Mouse (Mus musculus) layer of hippocampus, adult 8-10 months (tissue): Measurements from ENCODE around the gene Iqcb1. TPM values are rescaled to one million over a fixed set of nuclear protein-coding genes. Genes with fewer than 3 reads are reported as not detected.

Experiments
- microRNA-seq, 2 experiments: library from miRNA; unstranded; fragments of <30 nt; microRNA quantifications; one replicate each; pipeline ENCODE4 v1.2.0; 2022
- total RNA-seq, 4 experiments: library from RNA; stranded (reverse); gene quantifications; 2 replicates each; pipeline ENCODE4 v1.2.4; 2022

Iqcb1 gene
- total RNA-seq, 4 experiments from 2014 or later: 50.2 to 55.2 (median 53.1) TPM

Small RNAs within 50 kb of the gene (microRNA-seq; reads per million reads assigned to microRNA genes)
- 0 reads per million in 2 experiments for gene Gm22617

Other genes starting within 250 kb of the Iqcb1 start
- 1 to 10 TPM; 1.0 to 8.2 (median 3.7) TPM for gene Cd86, start 162.3 kb upstream of the Iqcb1 start, total RNA-seq
- under 1 TPM; 0.14 to 0.27 (median 0.21) TPM for gene Ildr1, start 134.4 kb upstream of the Iqcb1 start, total RNA-seq
- 10 to 100 TPM; 40.6 to 49.4 (median 47.8) TPM for gene Slc15a2, start 43.4 kb upstream of the Iqcb1 start, total RNA-seq
- 1 to 10 TPM; 1.8 to 3.0 (median 2.2) TPM for gene Eaf2, start 46.6 kb downstream of the Iqcb1 start, total RNA-seq
- gene Golgb1, start 46.8 kb downstream of the Iqcb1 start, total RNA-seq: 10 to 100 TPM; 70.1 to 80.3 (median 74.5) TPM
- 10 to 100 TPM in 2 of 4 experiments, 1 to 10 TPM in 2; 3.7 to 22.8 (median 12.1) TPM for gene Hcls1, start 106.6 kb downstream of the Iqcb1 start, total RNA-seq
- under 1 TPM in 3 of 4 experiments, not detected in 1; 0.16 to 0.28 (median 0.20) TPM for gene Fbxo40, start 162.1 kb downstream of the Iqcb1 start, total RNA-seq
- 1 to 10 TPM in 3 of 4 experiments, under 1 TPM in 1; 0.70 to 1.4 (median 1.1) TPM for gene Polq, start 183.4 kb downstream of the Iqcb1 start, total RNA-seq